Mouse (Mus musculus) ES-Bruce4 (cell line): ENCODE measurements around the gene Aqp11.

ENCODE experiments used
- CTCF ChIP-seq: IDR thresholded peaks from one replicate; pipeline ENCODE4 v1.8.1; 2011; ENCODE audit warnings: low read depth, low read length
- EP300 ChIP-seq: IDR thresholded peaks from 2 replicates; pipeline ENCODE4 v1.6.1; 2011; ENCODE audit warnings: low read depth, low read length; ENCODE audit not compliant: insufficient read depth
- POLR2A ChIP-seq: IDR thresholded peaks from one replicate; pipeline ENCODE4 v1.8.1; 2011; ENCODE audit warnings: low read length; ENCODE audit not compliant: insufficient read depth

DNA sequence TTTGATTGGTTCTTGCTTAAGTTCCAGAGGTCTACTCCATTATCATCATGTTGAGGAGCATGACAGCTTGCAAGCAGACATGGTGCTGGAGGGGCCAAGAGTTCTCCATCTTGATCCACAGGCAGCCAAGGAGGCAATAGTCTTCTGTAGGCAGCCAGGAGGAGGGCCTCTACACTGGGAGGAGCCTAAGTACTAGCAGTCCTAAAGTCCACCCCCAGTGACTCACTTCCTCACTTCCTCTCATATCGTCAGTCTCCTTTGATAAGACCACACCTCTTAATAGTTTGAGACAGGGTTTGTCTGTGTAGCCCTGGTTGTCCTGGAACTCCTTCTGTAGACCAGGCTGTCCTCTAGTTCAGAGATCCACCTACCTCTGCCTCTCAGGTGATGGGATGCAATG is 42.7 kb upstream of the Aqp11 start:
- TF ChIP-seq CTCF (no peak), POLR2A (no peak), EP300 (no peak)
